Mouse (Mus musculus): Measurements from ENCODE around the gene Pnck.

Gene Pnck

GRCm38 (mm10) chrX:73659575-73660283, at the start of gene Pnck:
TSS of gene Pnck (minus strand) at chrX:73660117.
- no peak for DNase-seq (ENCODE audit: low read depth, low spot score)

GRCm38 (mm10) chrX:73700472-73700871, 40.6 kb upstream of the Pnck start:
- no peak for DNase-seq (ENCODE audit: low read depth, low spot score)

- no peak for DNase-seq (ENCODE audit: low read depth, low spot score)
These were observed 31.2 kb upstream of the Pnck start for GRCm38 (mm10) chrX:73690917-73691629.

- DNase-seq (ENCODE audit: low read depth, low spot score): no peak
These were observed 25.7 kb upstream of the Pnck start for GRCm38 (mm10) chrX:73685629-73686028.

GRCm38 (mm10) chrX:73684978-73685377, 25.1 kb upstream of the Pnck start:
- DNase-seq (ENCODE audit: low read depth, low spot score): no peak

- DNase-seq (ENCODE audit: low read depth, low spot score): no peak
These were observed 24.2 kb upstream of the Pnck start for GRCm38 (mm10) chrX:73684156-73684555.

- DNase-seq (ENCODE audit: low read depth, low spot score): no peak
These were observed 16.8 kb upstream of the Pnck start for GRCm38 (mm10) chrX:73676668-73677067.

GRCm38 (mm10) chrX:73675231-73675630, 15.3 kb upstream of the Pnck start:
- no peak for DNase-seq (ENCODE audit: low read depth, low spot score)

- DNase-seq (ENCODE audit: low read depth, low spot score): no peak
These were observed 14.2 kb upstream of the Pnck start for GRCm38 (mm10) chrX:73673968-73674661.

- DNase-seq (ENCODE audit: low read depth, low spot score): no peak
These were observed 13.7 kb upstream of the Pnck start for GRCm38 (mm10) chrX:73673619-73673967.

GRCm38 (mm10) chrX:73672879-73673618, 13.1 kb upstream of the Pnck start, which contains the start of gene Slc6a8:
TSS of gene Slc6a8 (plus strand) at chrX:73673150.
- no peak for DNase-seq (ENCODE audit: low read depth, low spot score)

GRCm38 (mm10) chrX:73672031-73672431, 12.1 kb upstream of the Pnck start:
- peak; percentile 45 for DNase-seq (ENCODE audit: low read depth, low spot score)

- no peak for DNase-seq (ENCODE audit: low read depth, low spot score)
These were observed 3.2 kb upstream of the Pnck start for GRCm38 (mm10) chrX:73663143-73663542.

- DNase-seq (ENCODE audit: low read depth, low spot score): no peak
These were observed 358 bp upstream of the Pnck start for GRCm38 (mm10) chrX:73660284-73660665.

- DNase-seq (ENCODE audit: low read depth, low spot score): no peak
These were observed 862 bp downstream of the Pnck start for GRCm38 (mm10) chrX:73658936-73659574.

- DNase-seq (ENCODE audit: low read depth, low spot score): no peak
These were observed 1.5 kb downstream of the Pnck start for GRCm38 (mm10) chrX:73658391-73658790.

- no peak for DNase-seq (ENCODE audit: low read depth, low spot score)
These were observed 4.4 kb downstream of the Pnck start for GRCm38 (mm10) chrX:73655529-73655928.

GRCm38 (mm10) chrX:73654177-73654576, 5.7 kb downstream of the Pnck start:
- no peak for DNase-seq (ENCODE audit: low read depth, low spot score)

GRCm38 (mm10) chrX:73653392-73653791, 6.5 kb downstream of the Pnck start:
- no peak for DNase-seq (ENCODE audit: low read depth, low spot score)

- DNase-seq (ENCODE audit: low read depth, low spot score): no peak
These were observed 9.0 kb downstream of the Pnck start for GRCm38 (mm10) chrX:73650869-73651268.

- no peak for DNase-seq (ENCODE audit: low read depth, low spot score)
These were observed 14.8 kb downstream of the Pnck start for GRCm38 (mm10) chrX:73645121-73645520.
